Mouse (Mus musculus) kidney, adult 2 months (tissue): ENCODE data around the gene Zc2hc1c.

Experiments
- CTCF ChIP-seq: fragments of 200-500 bp; conservative IDR thresholded peaks from 2 replicates; pipeline ENCODE4 v1.5.1; 2011; ENCODE audit warnings: low read depth, mild to moderate bottlenecking, control low read depth, low read length, moderate library complexity, mixed read lengths; ENCODE audit not compliant: insufficient read depth, insufficient read length
- POLR2A ChIP-seq: fragments of 200-500 bp; IDR thresholded peaks from one replicate; pipeline ENCODE4 v1.6.1; 2011; ENCODE audit warnings: low read depth, low read length, control low read depth

- no peak for TF ChIP-seq CTCF
- no peak for TF ChIP-seq POLR2A
Measured at GRCm38 (mm10) chr12:85342310-85342709, 53.9 kb downstream of the Zc2hc1c start.
